Mouse (Mus musculus) kidney, adult 9 months (tissue): ENCODE results near the gene D1Ertd622e.
"Not testable (repeated sequence)": the region's sequence is repeated elsewhere in the genome, so short reads cannot be mapped to it uniquely, and the experiment has no call there.

Experiments used
- DNase-seq: peaks from one replicate; pipeline ENCODE4 v3.0.0; 2022

The D1Ertd622e gene

DNA sequence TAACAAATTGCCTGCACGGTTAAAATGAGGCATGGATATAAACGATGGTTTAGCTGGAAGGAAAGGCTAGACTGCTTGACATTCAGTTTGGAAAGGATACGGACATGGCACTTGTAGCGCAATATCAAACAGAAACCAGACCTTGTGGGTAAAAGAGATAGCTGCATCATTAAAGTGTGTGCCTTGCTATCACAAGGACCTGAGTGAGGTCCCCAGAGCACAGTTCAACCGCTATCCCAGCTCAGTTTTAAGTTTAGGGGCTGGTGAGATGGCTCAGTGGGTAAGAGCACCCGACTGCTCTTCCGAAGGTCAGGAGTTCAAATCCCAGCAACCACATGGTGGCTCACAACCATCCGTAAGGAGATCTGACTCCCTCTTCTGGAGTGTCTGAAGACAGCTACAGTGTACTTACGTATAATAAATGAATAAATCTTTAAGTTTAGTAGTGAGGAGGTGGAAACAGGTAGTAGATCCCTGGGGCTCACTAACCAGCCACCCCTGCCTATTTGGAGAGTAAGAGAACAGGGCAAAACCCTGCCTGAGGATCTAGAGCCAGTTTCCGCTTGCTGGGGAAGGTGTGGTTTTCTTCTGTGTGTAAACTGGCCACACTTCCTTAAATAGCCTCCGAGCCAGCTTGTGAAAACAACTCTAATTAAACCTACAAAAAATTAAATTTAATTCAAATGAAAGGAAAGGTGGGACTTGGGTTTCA, 29.2 kb downstream of the D1Ertd622e start:
- DNase-seq: no peak

DNA sequence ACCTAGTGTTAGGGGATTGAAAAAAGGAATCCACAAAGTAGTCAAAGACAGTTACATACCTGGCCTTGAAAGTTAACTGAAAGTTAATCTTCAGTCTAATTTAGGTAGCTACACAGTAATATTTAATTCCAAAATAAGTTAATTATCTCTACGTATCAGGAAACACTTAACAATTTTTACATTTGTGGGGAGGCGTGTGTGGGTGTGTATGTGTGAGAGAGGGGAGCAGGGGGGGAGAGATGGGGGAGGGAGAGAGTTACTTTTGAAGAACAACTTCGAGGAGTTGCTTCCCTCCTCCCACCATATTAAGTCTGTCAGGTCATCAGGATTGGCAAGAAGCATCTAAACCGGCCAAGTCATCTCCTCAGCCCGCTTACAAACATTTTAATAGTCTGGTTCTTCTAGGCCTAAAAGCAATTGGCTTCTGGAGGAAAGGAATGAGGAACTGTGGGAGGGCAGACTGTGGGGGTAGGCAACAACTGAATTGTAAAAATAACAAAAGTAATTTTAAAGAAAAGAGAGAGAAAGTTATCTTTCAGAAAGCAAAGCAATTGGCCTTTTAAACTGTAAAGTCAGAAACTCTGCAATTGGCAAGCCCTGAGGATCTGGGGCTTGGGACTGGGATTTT, 29.9 kb downstream of the D1Ertd622e start:
- peak; percentile 34 for DNase-seq

DNA sequence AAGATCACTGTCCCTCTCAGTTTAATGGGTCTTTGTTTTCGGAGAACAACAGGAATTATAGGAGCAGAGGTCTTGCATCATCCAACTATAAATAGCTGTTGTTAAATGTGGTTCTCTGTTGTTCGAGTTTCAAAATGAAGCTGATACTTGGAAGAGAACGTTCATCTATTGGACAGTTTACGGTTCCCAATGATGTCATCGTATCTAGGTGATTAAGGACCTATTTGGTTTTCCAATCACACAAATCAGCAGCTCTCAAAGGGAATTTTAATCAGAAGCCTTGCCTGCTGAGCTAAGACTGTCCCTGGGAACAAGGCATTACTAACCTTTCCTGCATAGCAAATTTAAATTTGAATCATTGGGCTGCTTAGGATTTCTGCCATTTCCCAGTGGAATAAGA, 31.7 kb downstream of the D1Ertd622e start:
- DNase-seq: no peak

DNA sequence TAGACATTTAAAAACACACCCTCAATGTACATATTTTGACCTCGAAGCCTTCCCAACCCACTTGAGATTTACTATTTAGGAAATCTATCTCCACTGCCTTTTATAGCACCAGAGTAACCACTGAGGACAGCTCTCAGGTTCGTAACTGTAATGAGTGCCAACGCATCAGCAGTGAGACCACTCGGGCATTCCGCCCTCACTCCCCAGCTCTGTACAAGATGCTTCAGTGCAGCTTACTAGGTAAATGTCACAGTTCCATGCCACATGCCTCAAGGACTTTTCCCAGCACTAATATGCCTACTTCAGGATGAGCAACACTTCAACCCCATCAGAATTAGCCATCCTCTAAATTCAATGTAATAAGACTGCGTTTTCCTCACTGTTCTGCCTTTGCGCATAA, 33.0 kb downstream of the D1Ertd622e start:
- no peak for DNase-seq

DNA sequence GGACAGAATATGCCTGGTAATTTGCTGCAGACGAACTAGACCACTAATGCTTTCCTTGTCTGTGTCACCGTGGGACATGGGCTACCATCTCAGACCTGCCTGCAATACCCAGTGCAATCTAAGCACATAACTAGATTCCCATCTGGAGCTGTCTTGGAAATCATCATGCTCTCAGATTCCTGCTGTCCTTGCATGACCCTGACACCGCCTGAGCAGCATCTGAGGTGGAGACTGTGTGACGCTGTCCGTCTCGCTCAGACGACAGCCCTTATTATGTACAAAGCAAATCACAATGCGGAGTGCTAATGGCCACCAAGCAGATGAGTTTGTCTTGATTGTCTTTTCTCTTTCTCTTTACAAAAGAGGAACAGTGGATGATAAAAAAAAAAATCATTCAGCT, 33.9 kb downstream of the D1Ertd622e start:
- no peak for DNase-seq

DNA sequence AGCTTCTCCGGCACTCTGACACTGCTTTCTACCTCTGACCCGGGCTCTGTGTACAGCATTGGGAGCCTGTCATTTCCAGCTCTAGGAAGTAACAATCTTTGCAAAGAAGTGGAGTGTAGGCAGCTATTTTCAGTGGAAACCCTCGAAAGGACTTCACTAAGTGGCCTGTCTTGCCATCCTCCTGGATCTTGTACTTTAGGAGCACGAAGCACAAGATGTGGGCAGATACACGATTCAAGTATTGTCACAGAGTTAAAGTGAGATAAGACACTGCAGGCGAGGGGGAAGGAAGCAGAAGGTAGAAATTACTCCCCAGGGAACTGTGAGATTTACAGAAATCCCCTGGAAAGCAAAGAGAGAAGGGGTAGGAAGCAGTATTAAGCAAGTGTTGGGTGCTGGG, 36.4 kb downstream of the D1Ertd622e start:
- no peak for DNase-seq

DNA sequence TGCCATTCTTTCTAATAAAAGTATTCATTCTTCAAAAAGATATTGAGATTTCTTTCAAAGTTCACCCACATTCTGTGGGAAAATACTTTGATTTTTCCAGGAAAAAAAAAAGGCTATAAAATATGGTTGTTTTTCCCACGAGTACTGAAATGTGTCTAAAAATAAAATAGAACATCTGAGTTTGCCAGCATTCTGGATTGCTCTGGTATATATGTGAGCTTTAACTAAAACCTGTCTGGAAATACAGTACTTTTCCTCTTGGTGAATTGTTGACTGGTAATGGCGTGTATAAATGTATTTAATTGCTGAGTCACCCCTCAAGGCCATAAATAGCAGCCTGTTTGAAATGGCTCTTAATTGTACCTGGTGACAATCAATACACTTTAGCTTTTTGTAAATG, 37.5 kb downstream of the D1Ertd622e start:
- DNase-seq: no peak

DNA sequence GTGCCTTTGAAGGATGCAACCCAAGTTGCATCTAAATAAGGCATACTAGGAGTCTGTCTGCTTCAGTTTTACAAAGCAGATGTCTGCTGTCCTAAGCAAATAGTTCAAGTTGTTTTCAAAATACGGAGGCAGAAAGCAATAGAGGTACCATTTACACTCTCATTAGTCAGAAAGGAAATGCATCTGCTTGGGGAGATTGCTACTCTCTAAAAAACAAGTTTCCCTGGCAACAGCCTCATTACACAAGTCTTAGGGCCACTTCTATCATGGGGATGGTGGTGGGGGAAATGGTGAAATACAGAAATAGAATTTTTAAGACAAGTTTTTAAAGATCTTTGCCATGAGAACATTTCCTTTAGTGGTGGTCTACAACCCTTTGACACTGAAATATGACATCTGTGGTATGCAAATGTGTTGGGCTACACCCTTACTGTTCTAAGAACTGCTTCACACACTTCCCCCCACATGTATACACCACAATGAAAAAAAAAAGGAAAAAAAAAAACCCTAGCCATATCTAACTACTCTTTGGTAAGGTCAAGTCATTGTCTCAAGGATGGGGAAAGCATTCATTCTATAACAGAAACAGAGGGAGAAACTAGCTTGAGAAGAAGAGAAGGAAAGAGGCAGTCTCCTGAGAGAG, 38.5 kb downstream of the D1Ertd622e start:
- no peak for DNase-seq

DNA sequence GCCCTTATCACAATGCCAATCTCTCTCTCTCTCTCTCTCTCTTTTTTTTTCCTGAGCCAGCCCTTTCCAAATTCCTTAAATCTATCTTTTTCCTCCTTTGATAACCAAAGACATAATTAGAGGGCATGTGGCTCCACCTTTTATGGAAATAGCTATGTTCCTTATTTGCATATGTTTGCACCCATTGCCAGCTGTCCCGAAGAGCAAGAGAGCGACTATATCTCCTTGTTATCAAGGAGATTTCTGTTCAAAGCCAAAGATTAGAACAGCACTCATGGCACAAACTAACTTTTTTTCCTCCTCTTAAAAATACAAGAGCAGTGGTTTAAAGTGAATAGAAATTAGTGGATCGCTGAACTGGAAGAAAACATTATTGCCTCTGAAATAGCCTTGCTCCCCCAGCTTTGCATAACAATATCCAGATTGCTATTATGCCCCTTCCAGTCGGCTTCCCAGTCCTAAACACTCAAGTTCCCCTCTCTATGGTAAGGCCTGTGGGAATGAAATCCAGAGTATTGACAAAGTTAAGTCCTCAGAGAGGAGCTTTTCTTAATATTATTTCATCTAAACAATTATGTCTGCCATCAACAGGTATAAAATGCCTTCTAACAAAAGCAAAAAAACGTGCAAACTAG, 39.2 kb downstream of the D1Ertd622e start:
- DNase-seq: no peak

DNA sequence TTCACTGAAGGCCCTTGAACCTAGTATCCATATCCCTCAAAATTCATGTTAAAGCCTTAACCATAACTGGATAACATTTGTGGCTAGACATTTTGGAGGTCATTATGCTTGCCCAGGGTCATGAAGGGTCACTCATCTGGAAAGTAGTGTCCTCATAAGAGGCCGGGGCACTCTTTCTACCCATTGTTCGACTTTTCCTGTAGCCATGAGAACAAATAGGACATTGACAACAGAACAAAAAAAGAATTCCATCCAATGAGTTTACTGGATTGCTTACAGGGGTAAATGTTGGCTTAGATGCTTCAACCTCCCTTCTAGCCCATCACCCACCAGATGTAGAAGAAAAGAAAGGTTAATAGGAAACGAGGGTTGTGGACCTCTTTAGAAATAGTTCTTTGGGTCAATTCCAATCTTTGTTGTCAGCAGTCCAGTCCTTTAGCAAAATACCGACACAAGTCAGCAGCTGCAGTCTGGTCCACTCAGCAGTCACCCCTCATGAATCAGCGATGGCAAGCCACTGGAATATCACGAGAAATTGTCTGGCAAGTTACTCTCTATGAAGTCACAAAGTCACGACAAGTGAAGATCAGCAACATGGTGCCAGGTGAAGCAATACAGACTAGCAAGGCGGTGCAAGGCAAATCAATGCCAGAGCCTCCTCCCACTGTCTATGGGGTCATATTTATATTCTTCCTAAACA, 42.1 kb downstream of the D1Ertd622e start:
- no peak for DNase-seq

DNA sequence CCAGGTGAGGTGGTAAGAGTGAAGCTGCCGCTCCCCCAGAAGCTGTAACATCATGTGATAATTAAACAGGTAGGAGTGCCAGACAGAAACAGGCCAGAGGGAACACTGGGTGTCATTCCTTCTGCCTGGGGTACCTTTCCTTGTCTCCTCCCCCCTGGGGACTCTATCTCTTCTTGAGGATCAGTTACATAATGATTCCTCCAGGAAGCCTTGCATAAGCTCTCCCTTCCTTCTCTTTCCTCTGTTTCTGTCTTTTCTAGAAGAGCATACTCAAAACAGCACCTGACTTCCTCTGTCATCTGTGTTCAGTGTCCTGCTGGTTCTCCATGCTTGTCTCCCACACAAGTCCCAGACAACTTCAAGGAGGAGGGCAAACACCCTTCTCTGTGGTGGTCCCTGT, 46.3 kb downstream of the D1Ertd622e start:
- no peak for DNase-seq

DNA sequence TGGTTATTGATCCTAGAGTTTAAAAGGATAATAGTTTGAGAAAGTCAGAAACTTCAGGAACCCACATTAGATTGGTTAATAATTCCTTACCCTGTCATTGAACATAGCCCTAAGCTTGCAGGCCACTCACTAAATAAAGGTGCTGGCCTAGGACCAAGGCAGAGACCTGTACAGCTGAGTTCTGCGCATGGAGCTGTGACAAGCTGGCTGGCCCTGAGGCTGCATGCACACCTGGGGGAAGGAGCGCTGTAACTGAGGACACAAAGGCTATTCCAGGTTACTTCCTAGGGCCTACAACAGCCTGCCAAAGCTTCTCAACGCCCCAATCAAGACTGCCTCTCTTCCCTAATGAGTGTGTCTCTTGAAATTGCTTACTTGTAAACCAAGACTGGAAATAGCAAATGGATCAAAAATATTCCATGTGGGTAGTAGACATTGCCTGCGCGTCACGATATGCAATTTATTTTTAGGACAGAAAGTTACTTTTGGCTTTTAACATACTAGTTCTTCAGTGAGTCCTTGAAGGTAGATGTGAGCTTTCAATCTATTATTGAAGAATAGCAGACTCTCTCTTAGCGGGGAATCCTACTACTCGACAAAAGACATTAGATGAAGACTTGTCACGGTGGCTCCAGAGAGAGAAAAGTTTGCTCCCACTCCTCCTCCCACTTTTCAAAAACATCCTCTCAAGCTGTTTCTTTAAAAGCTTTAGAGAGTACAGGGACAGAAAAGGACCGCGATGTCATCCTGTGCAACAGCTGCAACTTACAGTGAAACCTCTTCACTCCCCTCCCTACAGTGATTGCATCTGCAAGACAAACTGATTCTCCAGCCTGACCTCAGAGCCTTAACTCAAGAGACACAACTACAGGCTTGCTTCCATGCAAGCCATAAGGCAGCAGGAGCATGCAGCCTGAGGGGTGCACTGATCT, 47.1 kb downstream of the D1Ertd622e start:
- DNase-seq: peak; percentile 88

DNA sequence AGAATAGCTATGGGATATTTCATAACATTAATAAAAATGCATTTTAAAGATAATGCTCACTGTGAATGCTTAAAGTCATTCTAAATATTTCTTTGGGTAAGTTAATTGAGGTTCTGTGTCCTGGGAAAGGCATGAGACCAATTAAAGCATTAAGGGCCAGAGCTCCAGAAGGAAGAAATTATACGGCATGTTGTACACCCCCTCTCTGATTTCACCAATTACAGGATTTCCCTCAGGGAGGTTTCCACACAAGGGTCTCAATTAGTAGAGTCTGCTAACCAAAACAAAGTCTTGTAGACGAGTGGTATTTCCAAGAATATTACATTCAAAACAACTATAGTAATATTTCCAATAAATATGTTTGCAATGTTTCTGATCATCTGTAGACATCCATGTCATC, 50.1 kb downstream of the D1Ertd622e start:
- no peak for DNase-seq

DNA sequence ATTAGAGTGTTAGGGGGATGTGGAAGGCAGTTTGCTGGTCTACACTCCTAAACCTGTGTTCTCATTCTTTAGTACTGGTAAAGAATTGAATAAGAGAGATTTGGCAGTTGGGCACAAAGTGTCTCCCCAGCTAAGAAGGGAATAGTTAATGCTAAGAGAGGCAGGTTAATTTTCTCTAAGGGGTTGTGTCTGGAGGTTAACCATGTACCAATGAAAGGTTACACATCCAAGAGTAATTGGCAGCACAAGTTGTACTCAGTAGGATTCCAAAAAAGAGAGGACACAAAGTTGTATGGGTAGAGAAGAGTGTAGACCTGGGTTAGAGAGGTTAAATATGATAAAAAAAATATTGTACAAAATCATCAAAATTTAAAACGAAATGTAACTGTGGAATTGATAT, 58.5 kb downstream of the D1Ertd622e start:
- peak; percentile 81 for DNase-seq

DNA sequence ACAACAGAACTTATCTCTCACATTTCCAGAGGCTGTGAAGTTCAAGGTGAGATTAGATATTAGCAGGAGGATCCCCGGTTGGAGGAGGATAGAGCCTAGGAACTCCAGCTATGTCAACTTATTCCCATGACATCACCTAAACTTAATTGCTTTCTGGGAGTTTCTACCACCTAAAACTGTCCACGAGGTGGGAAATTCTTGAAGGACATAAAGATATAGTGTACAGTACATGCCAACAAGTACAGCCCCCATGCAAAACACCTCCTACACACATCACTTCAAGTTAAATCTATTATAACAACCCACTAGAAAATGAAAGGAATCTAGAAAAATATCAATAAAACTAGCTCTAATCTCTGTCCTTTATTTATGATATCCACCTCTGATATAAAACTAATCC, 61.5 kb downstream of the D1Ertd622e start:
- DNase-seq: no peak

DNA sequence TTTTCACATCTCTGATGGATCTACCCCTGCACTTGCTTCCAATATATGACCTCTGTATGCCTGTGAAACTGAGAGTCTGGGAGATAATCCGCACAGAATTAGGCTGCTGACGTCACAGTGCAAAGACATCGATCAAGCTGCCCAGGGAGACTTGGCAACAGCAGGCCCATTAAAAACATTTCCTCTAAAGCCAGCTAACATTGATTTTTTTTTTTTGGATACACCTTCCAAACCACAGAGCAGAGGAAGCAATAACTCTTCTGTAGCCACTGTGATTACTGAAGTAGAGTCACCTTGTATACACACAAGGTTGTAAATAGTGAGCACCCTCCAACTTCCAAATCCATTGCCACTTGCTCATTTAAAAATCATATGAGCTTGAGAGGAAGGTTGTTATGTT, 62.8 kb downstream of the D1Ertd622e start:
- DNase-seq: peak; percentile 30

DNA sequence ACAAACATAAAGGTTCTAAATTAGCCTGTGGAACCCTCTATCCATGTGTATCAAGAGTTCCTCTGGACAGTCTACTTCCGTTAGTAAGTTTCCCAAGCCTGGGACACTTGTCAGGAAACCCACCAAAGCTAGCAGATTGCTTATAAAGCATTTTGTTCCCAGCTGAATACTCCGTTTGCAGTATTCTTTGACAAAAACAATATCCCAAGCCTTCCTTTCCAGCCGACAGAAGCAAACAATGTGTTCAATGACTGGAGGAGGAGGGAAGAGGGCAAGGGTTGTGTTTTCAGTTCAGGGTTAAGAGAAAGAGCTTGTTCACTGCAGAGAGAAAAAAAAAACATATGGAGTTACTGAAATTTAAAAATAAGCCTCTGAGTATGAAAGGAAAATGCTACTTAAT, 73.3 kb downstream of the D1Ertd622e start:
- no peak for DNase-seq

DNA sequence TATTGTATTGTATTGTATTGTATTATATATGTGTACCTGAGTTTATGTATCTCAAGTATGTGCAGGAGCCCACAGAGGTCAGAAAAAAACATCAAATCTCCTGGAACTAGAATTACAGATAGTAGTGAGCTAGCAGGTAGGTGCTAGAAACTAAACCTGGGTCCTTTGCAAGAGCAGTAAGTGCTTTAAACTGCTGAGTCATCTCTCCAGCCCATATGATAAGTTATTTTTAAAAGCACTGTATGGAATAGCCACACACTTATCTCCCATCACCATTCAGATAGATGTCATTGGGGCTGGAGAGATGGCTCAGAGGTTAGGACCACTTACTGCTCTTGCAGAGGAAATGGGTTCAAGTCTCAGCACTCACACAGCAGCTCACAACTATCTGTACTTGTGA, 76.8 kb downstream of the D1Ertd622e start:
- no peak for DNase-seq

DNA sequence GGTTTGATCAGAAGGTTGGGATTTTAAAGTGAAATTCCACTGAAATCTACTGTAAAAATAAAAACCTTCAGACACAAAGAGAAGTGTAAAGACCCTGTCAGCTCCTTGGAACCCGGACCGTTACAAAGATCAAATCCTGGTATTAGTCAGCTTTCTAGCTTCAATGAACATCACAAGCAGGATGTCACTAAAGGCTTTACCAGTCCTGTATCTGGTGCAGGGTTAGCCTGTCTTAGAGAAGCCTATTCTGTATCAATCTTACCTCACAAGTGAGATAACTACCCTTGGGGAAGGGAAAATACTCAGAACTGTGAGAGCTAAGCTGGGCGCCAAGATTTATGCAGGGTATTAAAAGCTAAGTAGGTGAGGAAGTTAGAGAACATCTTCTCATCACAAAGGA, 77.7 kb downstream of the D1Ertd622e start:
- no peak for DNase-seq

DNA sequence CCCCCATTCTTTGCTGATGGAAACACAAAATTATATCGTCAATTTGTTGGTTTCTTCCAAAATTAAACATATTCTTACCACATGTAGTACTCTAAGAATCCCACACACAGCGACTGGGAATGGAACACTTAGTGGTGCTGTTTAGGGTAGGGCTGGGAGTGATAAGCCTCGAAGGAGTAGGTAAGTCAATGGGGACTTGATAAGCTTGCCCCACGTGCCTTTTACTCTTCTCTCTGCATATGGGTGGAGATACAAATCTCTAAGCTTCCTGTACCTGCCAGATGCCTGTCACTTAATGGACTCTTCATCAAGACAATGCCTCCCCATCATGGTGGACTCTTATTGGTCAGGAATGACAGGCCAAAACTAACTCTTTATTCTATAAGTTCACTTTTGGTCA, 78.8 kb downstream of the D1Ertd622e start:
- DNase-seq: no peak

DNA sequence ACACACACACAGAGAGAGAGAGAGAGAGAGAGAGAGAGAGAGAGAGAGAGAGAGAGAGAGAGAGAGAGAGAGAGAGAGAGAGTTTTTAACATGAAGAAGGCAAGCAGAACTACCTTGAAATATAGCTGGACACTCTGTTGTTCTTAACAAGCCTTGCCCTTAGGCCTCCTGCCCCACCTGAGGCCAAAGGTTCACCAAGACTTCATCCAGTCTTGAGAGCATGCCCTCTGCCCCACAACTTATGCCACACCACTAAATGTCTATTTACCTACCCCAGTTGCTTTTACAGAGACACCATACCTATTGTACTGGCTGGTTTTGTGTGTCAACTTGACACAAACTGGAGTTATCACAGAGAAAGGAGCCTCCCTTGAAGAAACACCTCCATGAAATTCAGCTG, 81.2 kb downstream of the D1Ertd622e start:
- not testable (repeated sequence) for DNase-seq

DNA sequence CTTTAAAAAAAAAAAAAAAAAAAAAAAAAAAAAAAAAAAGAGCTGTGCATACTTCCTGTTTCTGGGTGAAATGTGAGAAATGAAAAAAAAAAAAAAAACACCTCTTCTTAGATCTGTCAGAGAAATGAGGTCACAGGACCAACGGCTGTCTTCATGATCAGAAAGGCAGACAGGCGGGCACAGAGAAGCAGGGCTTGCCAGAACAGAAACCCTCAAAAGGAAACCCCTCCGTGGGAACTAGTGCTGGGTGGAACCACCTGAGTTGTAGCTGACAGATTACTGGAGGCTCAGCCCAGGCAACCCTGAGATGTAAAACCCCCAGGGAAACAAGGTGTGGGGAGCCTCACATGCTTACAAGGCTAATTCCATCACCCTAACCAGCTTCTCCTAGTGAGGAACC, 81.6 kb downstream of the D1Ertd622e start:
- DNase-seq: no peak
